Mouse (Mus musculus): ENCODE measurements around the gene Chst8. TPM values are rescaled to one million over a fixed set of nuclear protein-coding genes. Genes with fewer than 3 reads are reported as not detected.

The Chst8 gene
- polyA plus RNA-seq, 1 experiment from 2014 or later, result 9.7 TPM

DNA sequence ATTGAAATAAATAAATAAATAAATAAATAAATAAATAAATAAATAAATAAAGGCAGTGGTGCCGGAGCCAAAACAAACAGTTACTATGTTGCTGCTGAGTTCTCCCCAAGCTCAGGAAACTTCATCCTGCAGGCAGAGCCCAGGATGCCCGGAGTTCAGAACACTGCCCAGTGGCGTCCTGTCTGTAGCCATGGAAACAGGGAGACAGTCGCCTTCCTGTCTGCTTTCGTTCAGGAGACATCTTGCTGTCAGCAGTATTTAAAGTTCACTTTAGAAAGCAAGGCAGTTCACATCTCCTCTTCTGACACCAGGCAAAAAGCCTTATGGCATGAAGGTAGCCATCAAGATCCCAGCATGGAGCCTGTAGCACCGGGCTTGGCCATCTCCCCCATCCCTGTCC lies 8.0 kb upstream of the Chst8 start:
- ATAC-seq, result no peak
- Histone ChIP-seq H3K4me1 (0 out of 2 replicates have a peak, but pooled peaks cover 12% of the 10 kb centered on the region), H3K4me2 (no peak overlapping the region), H3K27me3 (no peaks in the 10 kb centered on the region), H3K9me3 (replicated peaks) (no peaks in the 10 kb centered on the region), H3K36me3 (ENCODE audit: poor library complexity, severe bottlenecking) (no peaks in the 10 kb centered on the region), H3K4me3 (no peak overlapping the region), H3K9ac (no peak overlapping the region), H3K27ac (no peak overlapping the region)
- whole genome bisulfite sequencing, result 48% methylated on average over 6 of the region's 6 CpGs

DNA sequence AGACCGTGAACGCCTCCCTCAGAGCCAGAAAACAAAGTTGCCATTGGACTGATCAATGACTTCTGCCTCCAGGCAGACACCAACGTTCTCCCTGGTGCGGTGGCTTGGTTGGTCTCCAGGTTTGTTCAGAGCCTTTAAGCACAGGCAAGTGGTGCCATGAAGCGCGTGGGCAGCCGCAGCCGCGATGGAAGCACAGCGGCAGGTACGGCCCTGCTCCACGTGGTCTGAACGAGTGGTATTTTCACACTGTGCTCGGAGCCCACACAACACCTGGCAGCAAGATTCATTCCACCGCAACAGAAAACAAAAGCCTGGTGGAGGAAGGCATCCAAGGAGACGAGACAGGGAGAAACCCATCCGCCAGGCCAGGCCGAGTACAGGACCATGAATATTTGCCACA lies 7.3 kb upstream of the Chst8 start:
- H3K9me3 ChIP-seq (replicated peaks), result no peaks in the 10 kb centered on the region
- H3K4me2 ChIP-seq, result no peak overlapping the region
- no peak overlapping the region for H3K27ac ChIP-seq
- 0 out of 2 replicates have a peak, but pooled peaks cover 12% of the 10 kb centered on the region for H3K4me1 ChIP-seq
- H3K9ac ChIP-seq, result no peak overlapping the region
- no peak overlapping the region for H3K4me3 ChIP-seq
- WGBS, result 82% methylated on average over 18 of the region's 18 CpGs
- 0 out of 2 replicates have a peak, but pooled peaks cover under 1% of the 10 kb centered on the region for H3K27me3 ChIP-seq
- ATAC-seq, result no peak
- H3K36me3 ChIP-seq (ENCODE audit: poor library complexity, severe bottlenecking), result no peaks in the 10 kb centered on the region

DNA sequence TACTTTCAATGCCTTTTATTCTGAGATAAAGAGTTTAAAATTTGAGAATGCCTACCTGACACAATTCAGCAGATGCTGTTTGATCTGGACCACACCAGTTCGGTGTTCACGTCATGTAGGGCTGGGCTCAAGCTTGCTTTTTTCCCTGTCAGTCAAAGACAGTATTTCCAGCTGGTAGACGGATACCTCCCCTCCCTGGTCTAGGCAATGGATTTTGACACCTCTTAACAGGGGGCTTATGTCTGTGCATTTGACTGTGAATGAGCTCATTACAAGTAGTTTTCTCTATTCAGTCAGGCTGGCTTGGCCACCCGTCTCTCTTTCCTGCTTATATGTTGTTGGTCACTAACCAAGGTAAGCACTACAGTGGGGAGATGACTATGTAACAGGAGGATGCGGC lies 6.1 kb upstream of the Chst8 start:
- Histone ChIP-seq H3K36me3 (ENCODE audit: poor library complexity, severe bottlenecking) (no peaks in the 10 kb centered on the region), H3K9ac (no peak overlapping the region), H3K27me3 (peaks cover 12% of the 10 kb centered on the region), H3K4me1 (0 out of 2 replicates have a peak, but pooled peaks cover 12% of the 10 kb centered on the region), H3K9me3 (replicated peaks) (no peaks in the 10 kb centered on the region), H3K4me2 (no peak overlapping the region), H3K4me3 (no peak overlapping the region), H3K27ac (no peak overlapping the region; the same call in 1 of the 2 replicates)
- ATAC-seq, result peak; percentile 62
- 36% methylated on average over 5 of the region's 5 CpGs for WGBS

DNA sequence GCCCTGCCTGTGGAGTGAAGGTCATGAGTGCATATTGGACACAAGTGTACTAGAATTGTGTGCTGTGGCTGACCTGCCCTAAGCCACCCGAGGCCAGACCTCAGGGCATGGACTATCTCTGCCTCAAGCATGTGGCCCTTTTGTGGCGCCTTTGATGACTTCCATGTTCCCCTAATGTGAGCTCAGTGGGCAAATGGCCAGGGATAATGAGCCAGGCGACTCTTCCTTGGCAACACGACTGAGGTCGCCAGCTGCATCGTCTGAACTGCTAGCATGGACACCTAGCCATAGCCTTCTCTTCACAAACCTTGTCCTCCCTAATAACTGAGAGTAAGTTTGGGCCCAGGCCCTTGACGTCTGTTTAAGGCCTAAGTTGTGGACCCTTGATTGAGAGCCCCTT lies 4.5 kb upstream of the Chst8 start:
- Histone ChIP-seq H3K4me3 (no peak overlapping the region), H3K4me1 (peaks cover 21% of the 10 kb centered on the region), H3K9me3 (replicated peaks) (no peaks in the 10 kb centered on the region), H3K27me3 (peaks cover 29% of the 10 kb centered on the region), H3K9ac (no peak overlapping the region), H3K4me2 (no peak overlapping the region), H3K27ac (no peak overlapping the region), H3K36me3 (ENCODE audit: poor library complexity, severe bottlenecking) (no peaks in the 10 kb centered on the region)
- ATAC-seq, result no peak
- WGBS, result 88% methylated on average over 7 of the region's 7 CpGs

- ATAC-seq, result no peak
- H3K4me3 ChIP-seq, result no peak overlapping the region
- H3K4me2 ChIP-seq, result no peak overlapping the region
- H3K4me1 ChIP-seq, result peaks cover 35% of the 10 kb centered on the region
- H3K36me3 ChIP-seq (ENCODE audit: poor library complexity, severe bottlenecking), result no peaks in the 10 kb centered on the region
- 85% methylated on average over 3 of the region's 3 CpGs for WGBS
- no peak overlapping the region for H3K9ac ChIP-seq
- no peaks in the 10 kb centered on the region for H3K9me3 ChIP-seq (replicated peaks)
- no peak overlapping the region for H3K27ac ChIP-seq
- peaks cover 50% of the 10 kb centered on the region for H3K27me3 ChIP-seq
Observed at GRCm38 (mm10) chr7:34814801-34815200, 2.3 kb upstream of the Chst8 start.

- Histone ChIP-seq H3K27ac (no peak overlapping the region), H3K9me3 (replicated peaks) (no peaks in the 10 kb centered on the region), H3K9ac (peak overlapping the region; percentile 62), H3K4me1 (peaks cover 23% of the 10 kb centered on the region), H3K4me2 (peak overlapping the region; percentile 94), H3K4me3 (peak overlapping the region; percentile 56), H3K27me3 (peaks cover 70% of the 10 kb centered on the region), H3K36me3 (ENCODE audit: poor library complexity, severe bottlenecking) (no peaks in the 10 kb centered on the region)
- peak; percentile 11 for ATAC-seq
- under 1% methylated on average over 66 of the region's 66 CpGs for WGBS
Observed at GRCm38 (mm10) chr7:34811531-34812526, 682 bp downstream of the Chst8 start.

DNA sequence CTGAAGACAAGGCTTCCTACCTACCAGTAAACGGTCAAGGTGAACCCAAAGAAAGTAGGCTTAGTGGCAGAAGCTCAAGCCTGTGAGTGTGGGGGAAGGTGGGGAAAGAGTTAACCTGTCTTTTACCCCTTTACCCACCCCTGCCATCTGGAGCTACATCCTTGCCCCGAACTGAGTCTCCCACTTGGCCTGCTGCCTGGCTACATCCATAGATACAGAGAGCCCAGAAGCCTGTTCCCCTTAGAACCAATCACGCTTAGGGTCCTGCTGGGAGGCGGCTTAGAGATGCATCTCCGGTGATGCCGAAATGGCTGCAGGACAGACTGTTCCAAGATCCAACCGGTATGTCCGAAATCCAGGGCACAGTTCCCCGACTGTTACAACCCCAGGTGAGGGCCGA lies 1.5 kb downstream of the Chst8 start:
- no peak for ATAC-seq
- H3K4me2 ChIP-seq, result peak overlapping the region; percentile 94
- peaks cover 70% of the 10 kb centered on the region for H3K27me3 ChIP-seq
- H3K36me3 ChIP-seq (ENCODE audit: poor library complexity, severe bottlenecking), result no peaks in the 10 kb centered on the region
- WGBS, result 2% methylated on average over 10 of the region's 10 CpGs
- peaks cover 23% of the 10 kb centered on the region for H3K4me1 ChIP-seq
- H3K4me3 ChIP-seq, result peak overlapping the region; percentile 56
- no peak overlapping the region for H3K27ac ChIP-seq
- H3K9ac ChIP-seq, result peak overlapping the region; percentile 62
- no peaks in the 10 kb centered on the region for H3K9me3 ChIP-seq (replicated peaks)

DNA sequence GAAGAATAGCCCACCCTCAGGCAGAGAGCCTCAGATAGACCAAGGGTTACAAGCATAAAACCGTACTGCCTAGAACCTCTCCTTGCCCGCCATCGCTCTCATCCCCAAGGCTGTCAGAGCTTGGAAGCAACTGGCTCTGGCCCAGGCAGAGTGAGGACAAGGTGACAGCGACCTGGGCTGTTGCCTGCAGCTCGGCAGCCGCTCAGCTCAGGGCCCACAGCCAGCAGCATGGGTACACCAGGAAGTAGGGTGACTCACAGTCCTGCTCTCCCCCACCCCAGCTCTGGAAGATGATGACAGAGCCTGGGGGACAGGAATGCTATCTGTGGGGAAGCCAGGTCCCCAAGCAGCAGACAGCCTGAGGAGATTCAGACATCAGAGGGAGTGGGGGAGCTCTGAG lies 6.2 kb downstream of the Chst8 start:
- WGBS, result 72% methylated on average over 6 of the region's 6 CpGs
- Histone ChIP-seq H3K9ac (no peak overlapping the region), H3K9me3 (replicated peaks) (no peaks in the 10 kb centered on the region), H3K27ac (no peak overlapping the region), H3K4me2 (no peak overlapping the region), H3K4me1 (peaks cover 7% of the 10 kb centered on the region), H3K4me3 (no peak overlapping the region), H3K27me3 (peaks cover 35% of the 10 kb centered on the region), H3K36me3 (ENCODE audit: poor library complexity, severe bottlenecking) (no peaks in the 10 kb centered on the region)
- no peak for ATAC-seq

DNA sequence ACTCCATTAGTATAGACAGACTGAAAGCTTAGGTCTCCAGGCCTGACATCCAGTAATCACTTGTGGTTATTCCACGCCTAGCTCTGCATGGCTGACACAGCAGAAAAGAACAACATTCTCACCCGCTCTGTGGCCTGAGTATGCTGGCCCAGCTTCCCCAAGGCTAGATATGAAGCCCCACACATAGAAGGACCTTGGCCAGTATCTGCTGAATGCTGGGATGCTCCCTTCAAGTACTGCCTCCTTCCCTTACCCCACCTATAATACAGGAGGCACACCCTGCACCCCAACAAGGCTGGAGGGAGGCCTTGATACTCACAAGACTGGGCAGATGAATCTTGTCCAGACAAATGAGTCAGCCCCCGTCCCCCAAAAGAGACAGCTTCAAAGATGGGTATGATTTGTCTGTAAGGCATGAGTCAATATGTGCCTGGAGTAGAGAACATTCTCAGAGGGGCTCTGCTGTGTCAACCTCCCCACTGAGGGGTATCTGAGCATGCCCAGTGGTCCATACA lies 6.8 kb downstream of the Chst8 start:
- H3K27me3 ChIP-seq, result peaks cover 29% of the 10 kb centered on the region
- no peak overlapping the region for H3K4me3 ChIP-seq
- no peak overlapping the region for H3K9ac ChIP-seq
- no peaks in the 10 kb centered on the region for H3K9me3 ChIP-seq (replicated peaks)
- H3K4me1 ChIP-seq, result peaks cover 1% of the 10 kb centered on the region
- H3K36me3 ChIP-seq (ENCODE audit: poor library complexity, severe bottlenecking), result no peaks in the 10 kb centered on the region
- H3K4me2 ChIP-seq, result no peak overlapping the region
- 85% methylated on average over 3 of the region's 3 CpGs for WGBS
- no peak for ATAC-seq
- H3K27ac ChIP-seq, result no peak overlapping the region

GRCm38 (mm10) chr7:34805042-34805441 lies 7.5 kb downstream of the Chst8 start:
- Histone ChIP-seq H3K27ac (no peak overlapping the region), H3K4me3 (no peak overlapping the region), H3K27me3 (peaks cover 23% of the 10 kb centered on the region), H3K4me1 (peaks cover 6% of the 10 kb centered on the region), H3K4me2 (no peak overlapping the region), H3K9ac (no peak overlapping the region), H3K36me3 (ENCODE audit: poor library complexity, severe bottlenecking) (no peaks in the 10 kb centered on the region), H3K9me3 (replicated peaks) (no peaks in the 10 kb centered on the region)
- ATAC-seq, result no peak
- 83% methylated on average over 2 of the region's 2 CpGs for WGBS

- Histone ChIP-seq H3K27me3 (no peaks in the 10 kb centered on the region), H3K4me3 (no peak overlapping the region), H3K9me3 (replicated peaks) (no peaks in the 10 kb centered on the region), H3K36me3 (ENCODE audit: poor library complexity, severe bottlenecking) (no peaks in the 10 kb centered on the region), H3K4me2 (peak overlapping the region; percentile 17; the same call in 1 of the 2 replicates), H3K4me1 (peaks cover 29% of the 10 kb centered on the region), H3K27ac (peak overlapping the region; percentile 35; the same call in 1 of the 2 replicates), H3K9ac (no peak overlapping the region)
- WGBS, result 60% methylated on average over 13 of the region's 13 CpGs
- peak; percentile 14; the same call in 1 of the 2 replicates for ATAC-seq
Observed at GRCm38 (mm10) chr7:34799950-34800511, 12.5 kb downstream of the Chst8 start.

DNA sequence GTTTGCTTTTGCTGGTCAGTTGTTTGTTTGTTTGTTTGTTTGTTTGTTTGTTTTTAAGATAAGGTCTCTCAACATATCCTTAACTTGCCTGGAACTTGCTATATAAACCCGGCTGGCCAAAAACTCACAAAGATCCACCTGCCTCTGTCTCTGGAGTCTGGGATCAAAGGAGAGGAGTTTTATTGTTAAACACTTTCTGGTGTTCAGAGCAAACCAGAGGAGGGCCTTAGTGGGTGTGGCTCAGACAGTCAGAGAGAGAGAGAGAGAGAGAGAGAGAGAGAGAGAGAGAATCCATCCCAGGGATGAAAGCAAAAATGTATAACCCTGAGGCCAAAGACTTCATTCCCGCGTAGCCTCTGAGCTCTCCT lies 13.1 kb downstream of the Chst8 start:
- H3K27ac ChIP-seq, result peak overlapping the region; percentile 35; the same call in 1 of the 2 replicates
- H3K36me3 ChIP-seq (ENCODE audit: poor library complexity, severe bottlenecking), result no peaks in the 10 kb centered on the region
- peak overlapping the region; percentile 34 for H3K4me2 ChIP-seq
- H3K4me1 ChIP-seq, result peaks cover 29% of the 10 kb centered on the region
- WGBS, result 17% methylated on average over 3 of the region's 3 CpGs
- no peaks in the 10 kb centered on the region for H3K27me3 ChIP-seq
- no peak overlapping the region for H3K9ac ChIP-seq
- no peak for ATAC-seq
- H3K9me3 ChIP-seq (replicated peaks), result no peaks in the 10 kb centered on the region
- H3K4me3 ChIP-seq, result no peak overlapping the region
